Mouse (Mus musculus) CH12.LX (cell line): ENCODE measurements around the gene Adamtsl1.

ENCODE experiments used
- CHD2 ChIP-seq: IDR thresholded peaks from 2 replicates; pipeline ENCODE4 v1.6.1; 2011; ENCODE audit warnings: low read length, improper control_type of control experiment
- CTCF ChIP-seq, 2 experiments: IDR thresholded peaks in 1 of 2; conservative IDR thresholded peaks in 1 of 2; 2 replicates each; pipeline ENCODE4 v1.5.1; 2011 to 2012; ENCODE audit warnings: low read depth in 2 of 2, low read length in 2 of 2, improper control_type of control experiment in 1 of 2, inconsistent platforms in 1 of 2, mild to moderate bottlenecking in 1 of 2, moderate library complexity in 1 of 2
- ELF1 ChIP-seq: IDR thresholded peaks from 2 replicates; pipeline ENCODE4 v1.6.1; 2014; ENCODE audit warnings: low read depth, mild to moderate bottlenecking, inconsistent platforms, low read length, improper control_type of control experiment
- MAX ChIP-seq: IDR thresholded peaks from 2 replicates; pipeline ENCODE4 v1.6.1; 2011; ENCODE audit warnings: low read length, improper control_type of control experiment
- POLR2A ChIP-seq: IDR thresholded peaks from 2 replicates; pipeline ENCODE4 v1.6.1; 2011; ENCODE audit warnings: low read depth, mild to moderate bottlenecking, improper control_type of control experiment, low read length

DNA sequence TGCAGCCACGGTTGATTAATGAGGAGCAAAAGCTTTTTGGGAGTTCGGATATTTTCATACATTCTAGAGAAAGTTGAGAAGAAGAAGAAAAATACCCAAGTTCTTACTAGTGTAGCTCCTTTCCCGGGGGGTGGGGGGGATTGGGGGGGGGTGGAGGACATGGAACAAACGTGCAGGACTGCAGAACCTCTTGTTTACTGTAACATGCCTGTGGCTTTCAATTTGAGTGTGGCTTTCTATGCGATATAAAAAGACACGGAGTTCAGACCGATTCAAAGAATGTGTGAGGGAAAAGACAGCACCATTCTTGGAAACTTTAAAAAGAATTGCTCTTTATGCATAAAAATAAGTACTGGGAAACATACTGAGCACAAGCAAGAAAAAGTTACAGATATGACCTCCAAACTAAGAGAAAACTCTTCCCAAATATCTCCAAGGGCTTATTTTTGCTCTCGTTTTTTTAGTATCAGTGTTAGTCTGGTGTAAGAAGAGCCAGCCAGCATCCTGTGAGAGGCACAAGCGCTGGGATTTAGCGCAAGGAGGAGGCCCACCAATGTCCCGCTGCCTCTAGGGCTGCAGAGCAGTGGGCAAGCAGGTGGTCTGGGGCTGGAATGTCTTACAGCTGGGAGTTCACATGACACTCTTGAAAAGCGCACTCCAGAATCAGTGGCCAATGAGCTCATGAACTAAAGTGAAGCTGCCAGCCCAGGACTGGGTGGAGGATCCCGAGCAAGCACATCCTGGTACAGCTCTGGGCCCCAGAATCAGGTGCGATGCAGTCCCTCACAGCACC lies 762.2 kb downstream of the Adamtsl1 start:
- TF ChIP-seq CTCF (conservative IDR thresholded peaks at IDR 0.05 in 1 of 2, IDR thresholded peaks at IDR 0.05 in 1 of 2; ENCODE audit: low read depth in 2 of 2, low read length in 2 of 2): no peak
- no peak for TF ChIP-seq CHD2
- TF ChIP-seq POLR2A: no peak
- TF ChIP-seq ELF1: no peak
- TF ChIP-seq MAX: no peak
